Mouse (Mus musculus) embryonic facial prominence, embryonic 14.5 days (tissue): ENCODE results near the gene Enah. TPM values are rescaled to one million over a fixed set of nuclear protein-coding genes. Genes with fewer than 3 reads are reported as not detected.
A peak's percentile ranks its signal among the peaks of the same experiment; 100 is the strongest.

Experiments used
- ATAC-seq: fragments of 200-750 bp; cut with Nextera tagmentation; 2 replicates; pipeline ENCODE4 v1.8.0; 2017; ENCODE audit warnings: low read depth, moderate number of reproducible peaks, moderate TSS enrichment
- DNase-seq: peaks from one replicate; pipeline ENCODE4 v3.0.0-alpha.2; 2015; ENCODE audit warnings: low spot score
- H3K27ac ChIP-seq: fragments of 300-500 bp; sonication (generic); replicated peaks from 2 replicates; pipeline ENCODE4 v1.5.1; 2014; ENCODE audit warnings: low read depth, mild to moderate bottlenecking, low read length, moderate library complexity
- H3K27me3 ChIP-seq: fragments of 300-500 bp; sonication (generic); replicated peaks from 2 replicates; pipeline ENCODE4 v1.6.1; 2014; ENCODE audit warnings: low read length; ENCODE audit not compliant: control insufficient read depth, insufficient read depth
- H3K36me3 ChIP-seq: fragments of 300-500 bp; sonication (generic); 2 replicates; pipeline ENCODE4 v1.6.1; 2014; ENCODE audit warnings: low read length, mixed read lengths; ENCODE audit not compliant: control insufficient read depth, insufficient read depth
- H3K4me1 ChIP-seq: fragments of 300-500 bp; sonication (generic); 2 replicates; pipeline ENCODE4 v1.6.1; 2014; ENCODE audit warnings: antibody characterized with exemption, low read length; ENCODE audit not compliant: control insufficient read depth, insufficient read depth
- H3K4me2 ChIP-seq: fragments of 300-500 bp; sonication (generic); 2 replicates; pipeline ENCODE4 v1.6.1; 2014; ENCODE audit warnings: low read depth, mild to moderate bottlenecking, low read length, moderate library complexity, mixed read lengths
- H3K4me3 ChIP-seq: fragments of 300-500 bp; sonication (generic); 2 replicates; pipeline ENCODE4 v1.5.1; 2014; ENCODE audit warnings: low read depth, mild to moderate bottlenecking, low read length
- H3K9ac ChIP-seq: fragments of 300-500 bp; sonication (generic); 2 replicates; pipeline ENCODE4 v1.6.1; 2014; ENCODE audit warnings: low read depth, mild to moderate bottlenecking, low read length, moderate library complexity, mixed read lengths
- H3K9me3 ChIP-seq: fragments of 300-500 bp; sonication (generic); 2 replicates; pipeline ENCODE4 v1.6.1; 2016; ENCODE audit warnings: low read length; ENCODE audit not compliant: control insufficient read depth
- WGBS: fragments of 180-500 bp; shearing (Covaris S2); extraction: QIAGEN DNeasy Blood & Tissue Kit; methylation state at CpG from one replicate; pipeline ENCODE4 v1.1.7; 2014; 5-methylcytosine and 5-hydroxymethylcytosine counted together
- polyA plus RNA-seq: library from polyadenylated mRNA; unstranded; fragments of >200 nt; fragmentation: Nextera tagmentation; extraction: Ambion mirVana; gene quantifications from 2 replicates; pipeline ENCODE4 v1.2.1, GENCODE M21; 2014

The Enah gene
- polyA plus RNA-seq, 1 experiment from 2014 or later = 23.7 TPM

GRCm38 (mm10) chr1:182040538-182040937, 20.7 kb upstream of the Enah start:
- H3K4me2 ChIP-seq = no peak overlapping the region
- 81% methylated on average over 3 of the region's 3 CpGs for WGBS
- no peaks in the 10 kb centered on the region for H3K36me3 ChIP-seq
- H3K27me3 ChIP-seq = no peaks in the 10 kb centered on the region
- H3K9ac ChIP-seq = no peak overlapping the region
- no peak overlapping the region for H3K4me3 ChIP-seq
- H3K9me3 ChIP-seq = peaks cover 5% of the 10 kb centered on the region; the same call in 1 of the 2 replicates
- H3K4me1 ChIP-seq = no peaks in the 10 kb centered on the region
- no peak overlapping the region for H3K27ac ChIP-seq
- ATAC-seq = no peak
- no peak for DNase-seq

- no peaks in the 10 kb centered on the region for H3K27me3 ChIP-seq
- H3K9me3 ChIP-seq = no peaks in the 10 kb centered on the region
- no peak overlapping the region for H3K4me3 ChIP-seq
- H3K9ac ChIP-seq = no peak overlapping the region
- ATAC-seq = no peak
- peaks cover 7% of the 10 kb centered on the region; the same call in 1 of the 2 replicates for H3K4me1 ChIP-seq
- H3K27ac ChIP-seq = no peak overlapping the region
- DNase-seq = no peak
- no peak overlapping the region for H3K4me2 ChIP-seq
- no peaks in the 10 kb centered on the region for H3K36me3 ChIP-seq
Measured at GRCm38 (mm10) chr1:182031757-182032156, 12.0 kb upstream of the Enah start.

GRCm38 (mm10) chr1:182031066-182031465, 11.3 kb upstream of the Enah start:
- no peak overlapping the region for H3K27ac ChIP-seq
- H3K4me1 ChIP-seq = peaks cover 9% of the 10 kb centered on the region; the same call in 1 of the 2 replicates
- no peak for DNase-seq
- no peak overlapping the region for H3K4me2 ChIP-seq
- no peaks in the 10 kb centered on the region for H3K27me3 ChIP-seq
- no peaks in the 10 kb centered on the region for H3K9me3 ChIP-seq
- H3K4me3 ChIP-seq = no peak overlapping the region
- WGBS = 82% methylated on average over 6 of the region's 6 CpGs
- no peak overlapping the region for H3K9ac ChIP-seq
- H3K36me3 ChIP-seq = no peaks in the 10 kb centered on the region
- ATAC-seq = no peak

GRCm38 (mm10) chr1:182029989-182030649, 10.3 kb upstream of the Enah start:
- Histone ChIP-seq H3K4me2 (no peak overlapping the region), H3K4me1 (peaks cover 14% of the 10 kb centered on the region; the same call in 1 of the 2 replicates), H3K27ac (no peak overlapping the region), H3K36me3 (no peaks in the 10 kb centered on the region), H3K4me3 (no peak overlapping the region), H3K9me3 (no peaks in the 10 kb centered on the region), H3K9ac (no peak overlapping the region), H3K27me3 (no peaks in the 10 kb centered on the region)
- ATAC-seq = no peak
- no peak for DNase-seq
- 64% methylated on average over 5 of the region's 5 CpGs for WGBS

- Histone ChIP-seq H3K27ac (peak overlapping the region; percentile 42), H3K9ac (no peak overlapping the region)
- 81% methylated on average over 25 of the region's 25 CpGs for WGBS
Measured at GRCm38 (mm10) chr1:182028231-182029210, 8.7 kb upstream of the Enah start.

GRCm38 (mm10) chr1:182027426-182027979, 7.7 kb upstream of the Enah start:
- peak; percentile 41 for DNase-seq
- Histone ChIP-seq H3K36me3 (no peaks in the 10 kb centered on the region), H3K27me3 (no peaks in the 10 kb centered on the region), H3K27ac (peak overlapping the region; percentile 24; the same call in 1 of the 2 replicates), H3K4me1 (peaks cover 14% of the 10 kb centered on the region; the same call in 1 of the 2 replicates), H3K4me3 (no peak overlapping the region), H3K9me3 (no peaks in the 10 kb centered on the region), H3K4me2 (no peak overlapping the region), H3K9ac (no peak overlapping the region)
- ATAC-seq = peak; percentile 60
- 55% methylated on average over 9 of the region's 9 CpGs for WGBS

More at GRCm38 (mm10) chr1:182028231-182029210, 8.7 kb upstream of the Enah start:
- H3K36me3 ChIP-seq = no peaks in the 10 kb centered on the region
- peak; percentile 40 for DNase-seq
- H3K4me2 ChIP-seq = no peak overlapping the region
- peaks cover 14% of the 10 kb centered on the region; the same call in 1 of the 2 replicates for H3K4me1 ChIP-seq
- H3K27me3 ChIP-seq = no peaks in the 10 kb centered on the region
- H3K9me3 ChIP-seq = no peaks in the 10 kb centered on the region
- no peak; the same call in 1 of the 2 replicates for ATAC-seq
- no peak overlapping the region for H3K4me3 ChIP-seq

- no peak overlapping the region for H3K4me2 ChIP-seq
- ATAC-seq (no peak), DNase-seq (no peak)
- H3K27ac ChIP-seq = no peak overlapping the region
- H3K4me3 ChIP-seq = no peak overlapping the region
- no peaks in the 10 kb centered on the region for H3K9me3 ChIP-seq
- peaks cover 14% of the 10 kb centered on the region; the same call in 1 of the 2 replicates for H3K4me1 ChIP-seq
- H3K27me3 ChIP-seq = no peaks in the 10 kb centered on the region
- WGBS = 79% methylated on average over 5 of the region's 5 CpGs
- H3K9ac ChIP-seq = no peak overlapping the region
- no peaks in the 10 kb centered on the region for H3K36me3 ChIP-seq
Measured at GRCm38 (mm10) chr1:182026821-182027220, 7.0 kb upstream of the Enah start.

- ATAC-seq (no peak), DNase-seq (no peak)
- no peak overlapping the region for H3K27ac ChIP-seq
- H3K9ac ChIP-seq = no peak overlapping the region
- no peak overlapping the region for H3K4me2 ChIP-seq
- peaks cover 16% of the 10 kb centered on the region; the same call in 1 of the 2 replicates for H3K4me1 ChIP-seq
- H3K9me3 ChIP-seq = no peaks in the 10 kb centered on the region
- H3K27me3 ChIP-seq = no peaks in the 10 kb centered on the region
- no peaks in the 10 kb centered on the region for H3K36me3 ChIP-seq
- 60% methylated on average over 7 of the region's 7 CpGs for WGBS
- H3K4me3 ChIP-seq = no peak overlapping the region
Measured at GRCm38 (mm10) chr1:182026120-182026519, 6.3 kb upstream of the Enah start.
